Mouse (Mus musculus): ENCODE results near the gene Hdac4.

Gene Hdac4

DNA sequence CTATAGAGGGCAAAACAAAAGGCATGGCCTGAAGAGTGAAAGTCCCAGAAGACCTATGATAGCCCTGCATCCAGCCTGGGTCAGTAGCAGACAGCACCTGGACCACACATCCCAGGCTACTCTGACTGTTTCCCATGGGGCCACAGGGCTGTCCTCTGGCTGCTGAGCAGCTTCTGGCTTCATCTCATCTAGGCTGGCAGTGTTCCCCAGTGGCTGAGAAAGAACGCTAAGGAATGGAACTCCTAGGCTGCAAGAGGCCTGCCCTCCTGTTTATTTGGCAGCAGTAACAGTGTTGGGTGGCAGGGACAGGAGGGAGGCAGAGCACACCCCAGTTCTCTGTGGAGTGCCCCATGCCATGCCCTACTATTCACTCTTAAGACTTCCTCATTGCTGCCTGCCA is 228.5 kb downstream of the Hdac4 start:
- no peak for DNase-seq (ENCODE audit: low spot score in 2 of 2)

DNA sequence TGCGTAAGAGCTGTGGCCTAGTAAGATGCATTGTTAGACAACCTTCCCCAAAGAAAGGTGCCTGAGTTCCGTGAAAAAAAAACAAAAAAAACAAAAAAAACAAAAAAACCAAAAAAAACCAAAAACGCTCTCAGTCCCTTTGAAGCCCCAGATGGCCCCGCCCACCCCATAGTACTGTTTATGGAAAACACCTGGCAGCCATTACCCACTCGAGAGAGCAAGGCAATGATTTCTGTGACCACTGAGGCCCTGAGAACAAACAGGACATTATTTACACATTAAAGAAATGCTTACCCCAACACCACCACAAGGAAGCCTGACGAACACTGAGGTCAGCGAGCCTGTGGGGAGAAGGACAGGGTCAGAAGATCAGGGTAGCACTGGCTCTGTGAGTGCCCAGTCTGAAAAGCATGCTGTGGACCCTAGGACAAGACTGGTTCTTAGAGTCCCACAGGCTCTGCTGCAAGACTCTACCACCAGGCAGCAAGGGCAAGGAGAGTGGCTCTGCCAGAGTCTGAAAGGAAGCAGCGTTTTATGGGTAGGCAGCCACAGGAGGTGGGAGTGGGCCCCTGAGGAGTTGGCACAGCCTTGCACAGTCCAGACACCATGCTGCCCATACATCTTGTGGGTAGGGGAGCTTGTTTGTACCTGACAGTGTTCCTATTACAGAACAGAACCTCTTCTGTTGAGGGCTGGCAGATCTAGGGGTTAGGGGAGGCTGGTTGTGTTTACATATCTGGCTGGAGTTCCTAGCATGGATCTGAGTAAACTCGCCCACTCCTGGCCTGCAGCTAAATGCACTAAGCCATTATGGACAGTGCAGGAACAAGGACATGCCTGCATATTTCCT is 230.8 kb downstream of the Hdac4 start:
- DNase-seq (ENCODE audit: low spot score in 2 of 2) = no peak

DNA sequence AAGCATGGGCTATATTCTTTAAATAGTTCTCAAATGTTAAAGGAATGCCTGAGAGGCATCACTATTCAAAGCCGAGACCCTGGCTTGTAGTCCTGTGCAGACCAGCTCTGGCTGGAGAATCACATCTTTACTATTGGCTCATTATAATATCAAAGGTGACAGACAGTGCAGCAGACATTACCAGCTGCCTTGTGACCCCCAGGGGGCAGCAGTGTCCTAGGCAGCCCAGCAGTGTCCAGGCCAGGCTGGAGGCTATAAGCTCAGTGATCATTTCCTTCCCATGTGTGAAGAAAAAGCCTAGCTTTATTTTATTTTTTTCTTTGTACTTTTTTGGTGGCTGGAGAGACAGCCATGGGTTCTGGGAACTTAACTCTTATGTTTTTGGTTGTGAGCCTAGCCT is 233.2 kb downstream of the Hdac4 start:
- DNase-seq (ENCODE audit: low spot score in 2 of 2) = peak; percentile 41 to 59

DNA sequence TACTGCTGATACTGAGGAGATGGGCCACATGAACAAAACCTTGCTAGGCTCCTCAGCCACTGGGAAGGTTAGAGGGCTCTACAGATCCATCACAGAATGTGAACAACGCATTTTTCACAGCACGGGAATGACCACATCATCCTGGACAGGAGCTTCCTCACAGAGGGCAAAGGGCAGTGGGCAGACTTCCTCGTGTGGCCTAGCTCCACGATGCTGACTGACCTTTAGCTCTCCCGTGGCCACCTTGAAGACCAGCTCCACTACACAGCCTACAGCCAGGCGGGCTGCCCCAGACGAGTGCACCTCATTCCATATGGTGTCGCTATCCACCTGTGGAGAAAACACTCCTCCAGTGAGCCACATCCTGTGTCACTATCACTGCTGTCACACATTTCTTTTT is 234.3 kb downstream of the Hdac4 start:
- no peak for DNase-seq (ENCODE audit: low spot score in 2 of 2)

DNA sequence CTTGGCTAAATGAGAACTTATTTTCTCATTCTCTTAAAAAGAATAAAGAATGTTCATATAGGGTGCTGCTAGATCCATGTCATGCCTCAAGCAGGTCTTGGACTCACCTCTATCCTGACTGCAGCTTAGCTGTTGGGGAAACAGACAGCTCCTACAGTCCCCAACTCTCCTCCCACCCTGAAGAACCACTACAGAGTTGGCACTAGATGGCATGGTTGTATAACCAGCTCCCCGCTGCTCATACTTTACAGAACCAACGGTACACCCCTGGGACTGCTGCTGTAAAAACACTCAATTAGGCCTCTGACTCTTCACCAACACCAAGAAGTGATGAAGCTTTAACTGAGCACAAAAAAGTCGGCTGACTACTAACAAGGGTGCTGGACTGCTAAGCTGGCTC is 235.6 kb downstream of the Hdac4 start:
- DNase-seq (ENCODE audit: low spot score in 2 of 2) = no peak

DNA sequence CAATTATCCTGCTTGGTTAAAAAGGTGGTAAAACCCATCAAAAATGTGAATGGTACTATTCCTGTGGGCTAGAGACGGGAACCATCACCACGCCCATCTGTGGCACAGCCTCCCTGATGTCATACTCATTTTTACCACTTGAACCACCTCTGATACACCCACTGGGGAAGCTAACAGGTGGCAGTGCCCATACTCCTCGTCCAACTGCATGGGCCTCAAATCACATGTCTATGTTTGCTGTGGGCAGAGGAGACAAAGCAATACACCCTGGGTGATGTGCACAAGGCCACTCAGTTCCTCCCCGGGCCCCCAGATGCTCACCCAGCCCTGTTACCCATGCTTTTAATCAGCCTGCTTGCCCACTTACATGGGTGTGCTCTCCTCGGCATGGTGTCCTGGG is 236.5 kb downstream of the Hdac4 start:
- no peak for DNase-seq (ENCODE audit: low spot score in 2 of 2)

DNA sequence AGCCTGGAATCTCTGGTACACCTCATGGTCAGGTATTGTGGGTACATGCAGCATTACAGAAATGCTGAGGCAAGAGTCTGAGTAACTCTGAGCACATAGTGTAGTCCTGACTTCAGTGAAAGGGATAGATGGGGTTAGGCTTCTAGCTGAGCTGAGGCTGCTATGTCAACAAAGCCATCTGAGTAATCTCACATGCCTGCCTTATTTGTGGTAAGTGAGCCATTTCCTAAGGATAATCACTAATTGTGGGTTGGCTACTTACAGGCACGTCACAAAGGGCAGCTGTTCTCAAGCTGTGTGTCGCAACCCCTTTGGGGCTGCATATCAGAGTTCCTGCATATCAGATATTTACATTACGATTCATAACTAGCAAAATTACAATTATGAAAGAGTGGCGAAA is 239.3 kb downstream of the Hdac4 start:
- no peak for DNase-seq (ENCODE audit: low spot score in 2 of 2)

DNA sequence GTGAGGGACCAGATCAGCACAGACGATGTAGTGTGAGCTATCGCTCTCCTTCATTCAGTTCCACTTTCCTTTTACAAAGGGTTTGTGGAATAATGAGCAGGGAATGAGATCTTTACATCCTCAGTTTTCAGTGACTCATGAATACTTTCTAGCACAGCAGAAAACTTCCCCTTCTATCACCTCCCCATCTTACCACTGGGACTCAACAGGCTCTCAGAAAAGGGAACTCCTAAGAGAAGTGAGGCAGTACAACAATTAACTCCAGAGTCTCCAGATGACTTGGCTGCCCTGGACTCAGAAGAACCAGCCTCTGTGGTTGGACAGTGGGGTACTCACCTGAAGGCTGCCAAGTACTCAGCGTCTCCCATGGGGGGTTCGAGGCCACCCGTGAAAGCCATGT is 240.5 kb downstream of the Hdac4 start:
- DNase-seq (ENCODE audit: low spot score in 2 of 2) = no peak

DNA sequence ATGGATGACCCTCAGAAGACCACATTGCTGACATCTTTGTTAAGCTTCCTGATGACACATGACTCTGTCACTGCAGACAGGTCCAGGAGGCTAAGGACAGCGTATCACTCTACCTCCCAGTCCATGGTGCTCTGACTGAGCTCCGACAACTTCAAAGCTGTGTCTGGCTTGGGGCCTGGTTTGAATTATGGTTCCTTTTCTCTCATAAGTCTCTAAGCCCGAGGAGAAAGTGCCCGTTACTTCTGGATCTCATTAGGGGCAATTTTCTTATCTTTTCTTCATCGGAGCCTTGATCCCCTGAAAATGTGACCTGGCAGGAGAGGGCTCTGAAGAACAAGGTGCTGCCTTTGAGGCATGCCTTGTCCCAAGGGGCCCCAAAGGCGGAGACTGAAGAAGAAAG is 242.6 kb downstream of the Hdac4 start:
- DNase-seq (ENCODE audit: low spot score in 2 of 2) = no peak

DNA sequence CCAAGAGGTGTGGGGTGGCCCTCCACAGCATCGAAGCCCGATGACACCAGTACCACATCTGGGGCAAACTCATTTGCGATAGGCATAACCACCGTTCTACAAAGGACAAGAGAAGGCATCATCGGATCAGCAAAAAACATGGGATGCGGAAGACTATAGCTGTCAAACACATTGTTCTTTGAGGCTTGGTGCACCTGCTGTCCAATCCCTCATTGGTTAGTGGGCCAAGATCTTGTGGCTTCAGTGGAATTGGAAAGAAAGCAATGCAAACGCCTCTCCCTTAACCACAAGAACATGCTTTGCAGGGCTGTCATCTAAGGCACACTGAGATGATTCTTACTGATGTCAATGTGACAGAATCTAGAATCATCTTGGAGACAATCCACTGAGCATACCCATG is 248.1 kb downstream of the Hdac4 start:
- DNase-seq (ENCODE audit: low spot score in 2 of 2) = no peak

DNA sequence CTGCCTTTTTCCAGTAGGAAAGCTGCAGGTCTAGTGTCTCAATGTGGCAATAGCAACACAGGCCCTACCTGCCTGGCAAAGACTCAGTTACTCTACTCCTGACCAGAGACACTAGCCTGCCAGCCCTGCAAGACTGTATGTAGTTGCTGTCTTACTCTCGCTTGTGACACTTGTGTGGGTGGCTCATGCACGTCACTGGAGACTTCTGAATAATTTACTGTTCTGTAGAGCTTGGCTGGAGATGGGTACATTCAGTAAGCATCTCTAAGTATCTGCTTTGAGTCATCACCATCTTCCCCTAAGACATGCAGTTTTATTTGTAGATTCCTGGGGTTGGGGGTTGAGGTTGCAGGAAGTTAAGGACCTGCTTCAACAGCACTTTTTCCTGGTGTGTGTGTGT is 252.9 kb downstream of the Hdac4 start:
- DNase-seq (ENCODE audit: low spot score in 2 of 2) = no peak

DNA sequence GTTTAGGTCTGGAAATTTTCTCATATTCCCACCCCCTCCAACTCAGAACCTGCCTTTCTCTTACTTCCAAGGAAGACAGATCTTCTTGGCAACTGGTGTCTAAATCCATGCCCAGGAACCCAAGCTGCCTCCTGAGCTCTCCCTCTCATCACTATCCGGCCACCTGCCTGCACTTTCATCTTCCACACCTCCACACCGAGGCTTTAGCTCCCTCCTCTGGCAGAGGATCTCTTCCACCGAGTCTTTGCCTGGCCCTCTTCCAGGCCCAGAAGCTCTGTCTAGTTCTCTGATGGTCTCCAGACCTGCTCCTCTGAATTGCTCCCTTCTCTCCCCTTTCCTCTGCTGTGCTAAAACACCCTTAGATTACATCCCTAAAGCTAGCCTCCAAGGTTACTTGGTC is 253.5 kb downstream of the Hdac4 start:
- DNase-seq (ENCODE audit: low spot score in 2 of 2) = no peak

DNA sequence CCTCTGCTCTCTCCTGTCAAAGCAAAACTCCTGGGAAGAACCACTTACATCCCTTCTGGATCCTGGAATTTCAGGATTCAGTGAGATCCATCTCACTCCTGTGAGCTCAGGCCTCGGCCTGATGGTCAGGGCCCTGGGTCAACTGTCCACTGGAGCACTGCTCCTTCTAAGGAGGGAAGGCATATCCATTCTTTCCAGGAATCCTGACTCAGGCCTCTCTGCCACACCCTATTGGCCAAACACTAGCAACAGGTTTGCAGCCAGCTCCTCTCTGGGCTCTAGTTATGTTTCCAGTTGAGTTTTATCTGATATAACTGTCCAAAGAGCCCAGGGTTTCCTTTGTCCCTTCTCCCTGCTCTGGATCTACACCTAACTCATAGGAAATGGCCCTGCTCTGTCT is 254.4 kb downstream of the Hdac4 start:
- no peak for DNase-seq (ENCODE audit: low spot score in 2 of 2)

DNA sequence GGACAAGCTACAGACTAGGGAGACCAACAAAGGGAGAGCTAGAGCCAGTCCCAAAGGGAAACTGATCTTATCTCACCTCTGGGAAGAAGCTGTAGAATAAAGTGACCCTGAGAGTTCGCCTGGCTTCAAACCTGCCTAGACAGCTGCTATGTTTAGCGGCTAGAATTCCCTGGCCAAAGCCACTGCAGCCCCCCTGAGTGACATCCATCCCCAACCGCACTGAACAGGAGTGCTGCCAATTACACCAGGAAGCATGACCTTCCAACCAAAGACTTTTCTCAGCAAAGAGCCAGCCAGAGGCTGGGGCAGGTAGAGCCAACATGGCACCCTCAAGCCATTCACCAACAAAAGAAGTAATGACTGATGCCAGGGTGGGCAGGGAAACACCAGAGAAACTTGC is 260.3 kb downstream of the Hdac4 start:
- no peak for DNase-seq (ENCODE audit: low spot score in 2 of 2)

DNA sequence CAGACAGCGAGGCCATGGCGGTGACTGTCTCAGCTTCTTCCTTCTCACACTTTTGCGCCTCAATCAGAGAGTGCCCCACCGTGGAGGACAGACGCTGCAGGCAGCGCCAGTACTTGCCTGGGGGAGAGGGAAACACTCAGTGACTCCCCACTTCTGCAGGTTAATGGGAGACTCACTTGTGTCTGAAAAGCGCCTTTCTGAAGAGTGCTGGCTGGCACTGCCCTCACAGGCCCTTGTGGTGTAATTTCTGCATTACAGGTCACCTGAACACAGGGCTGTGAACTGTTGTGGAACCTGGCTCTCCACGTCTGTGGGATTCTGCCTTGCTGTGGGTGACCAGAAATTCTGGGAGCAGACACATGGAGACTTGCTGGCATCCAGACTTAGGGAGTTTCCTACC is 261.8 kb downstream of the Hdac4 start:
- no peak for DNase-seq (ENCODE audit: low spot score in 2 of 2)

DNA sequence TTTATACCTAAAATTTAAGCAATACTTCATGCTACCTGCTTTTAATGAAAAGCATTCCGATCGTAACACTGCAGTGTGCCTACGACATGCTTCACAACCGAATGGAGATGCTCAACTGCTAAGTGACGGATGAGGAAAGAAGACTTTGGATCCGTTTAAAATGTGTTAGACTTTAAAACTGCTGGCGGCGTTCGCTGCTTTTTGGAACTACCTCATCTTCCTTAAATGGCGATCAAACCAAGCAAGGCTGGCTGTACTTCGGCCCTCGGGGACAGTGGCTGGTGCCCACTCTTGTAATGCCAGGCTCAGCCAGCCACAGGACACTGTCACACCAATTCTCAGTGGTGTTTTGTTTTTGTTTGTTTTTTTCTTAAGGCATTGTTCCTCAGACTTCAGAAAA is 263.3 kb downstream of the Hdac4 start:
- DNase-seq (ENCODE audit: low spot score in 2 of 2) = no peak

DNA sequence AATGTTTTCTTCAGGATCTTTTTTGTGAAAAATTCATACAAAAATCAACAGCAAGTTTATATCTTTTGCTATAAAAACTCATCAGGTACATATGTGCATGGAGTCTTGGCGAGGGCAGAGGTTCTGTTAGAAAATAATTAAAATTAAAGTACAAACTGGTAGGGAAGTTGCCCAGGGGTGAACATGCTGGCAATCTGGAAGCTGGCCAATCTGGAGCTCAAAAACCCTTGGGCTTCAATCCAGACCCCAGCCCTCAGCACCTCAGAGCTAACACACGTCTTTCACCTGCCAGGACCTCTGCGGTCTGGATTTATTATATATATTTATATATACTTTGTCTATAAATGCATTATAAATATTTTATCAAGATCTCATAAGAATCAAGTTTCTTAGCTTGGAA is 263.7 kb downstream of the Hdac4 start:
- peak in 1 of 2 experiments; percentile 36 for DNase-seq (ENCODE audit: low spot score in 2 of 2)

DNA sequence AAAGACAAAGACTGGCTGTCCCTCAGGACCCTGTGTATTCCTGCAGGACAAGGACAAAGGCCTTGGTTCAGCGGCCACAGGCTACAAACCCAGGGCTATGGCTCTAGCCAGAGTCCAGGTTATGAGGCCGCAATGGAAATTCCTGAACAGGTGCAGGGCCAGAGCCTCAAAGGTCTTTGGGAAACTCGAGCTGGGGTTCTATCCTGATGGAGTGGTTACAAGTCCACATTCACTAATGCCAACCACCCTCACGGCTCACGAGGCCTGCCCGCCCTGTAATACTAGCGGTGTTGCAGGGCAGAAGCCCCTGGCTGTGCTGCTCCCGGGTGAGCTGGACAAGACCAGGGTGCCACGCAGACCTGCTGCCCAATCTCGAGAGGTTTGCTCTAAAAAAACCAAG is 264.3 kb downstream of the Hdac4 start:
- no peak for DNase-seq (ENCODE audit: low spot score in 2 of 2)

DNA sequence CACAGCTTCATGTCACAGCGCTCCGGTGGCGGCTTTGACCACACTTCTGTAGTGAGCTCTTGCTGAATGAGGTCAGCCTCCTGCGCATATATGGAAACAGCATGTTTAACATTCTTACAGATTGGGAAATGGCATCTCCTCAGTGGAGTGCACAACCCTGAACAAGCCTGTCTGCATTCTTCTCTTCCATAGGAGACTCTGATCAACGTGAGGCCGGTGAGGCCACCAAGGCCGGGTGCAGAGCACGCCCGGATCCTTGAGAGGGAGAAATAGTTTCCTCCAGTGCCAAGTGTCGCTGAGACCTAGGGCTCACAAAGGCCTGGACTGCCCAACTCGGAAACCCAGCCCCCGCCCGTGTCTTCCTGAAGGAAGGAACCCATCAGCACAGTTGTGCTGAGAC is 266.4 kb downstream of the Hdac4 start:
- no peak for DNase-seq (ENCODE audit: low spot score in 2 of 2)

DNA sequence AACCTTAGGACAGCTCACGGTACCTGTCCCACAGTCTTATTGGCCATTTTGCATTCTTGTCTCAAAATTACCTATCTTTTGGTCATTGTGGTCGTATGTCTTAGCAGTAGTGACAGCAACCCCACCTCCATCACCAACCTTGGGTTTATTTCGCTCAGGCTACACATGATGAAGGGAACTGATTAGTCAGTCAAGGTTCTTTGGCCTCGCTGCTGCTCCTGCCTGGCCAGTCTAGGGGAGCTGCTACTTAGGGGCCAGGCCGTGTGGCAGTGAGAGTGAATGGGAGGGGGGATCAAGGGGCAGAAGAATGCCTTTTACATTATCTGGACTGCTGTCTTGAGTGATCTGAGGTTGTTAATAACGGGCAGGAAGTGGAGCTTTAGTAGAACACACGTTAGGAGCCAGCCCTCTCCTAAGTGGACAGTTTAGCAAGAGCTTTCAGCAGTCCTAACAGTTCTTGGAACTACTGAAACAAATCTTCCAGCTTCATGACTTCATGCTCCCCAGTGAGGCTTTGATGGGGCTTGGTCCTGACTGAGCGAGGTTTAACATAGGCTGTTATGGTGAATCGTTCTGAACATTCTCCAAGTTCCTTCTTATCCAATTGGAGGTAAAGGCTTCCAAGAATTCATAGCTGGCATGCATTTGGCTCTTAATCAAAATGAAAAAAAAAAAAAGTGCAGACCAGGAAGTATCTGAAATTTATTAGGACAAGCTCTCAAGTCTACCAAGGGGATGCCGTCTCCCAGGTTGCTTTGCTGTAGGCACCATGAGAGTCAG is 267.8 kb downstream of the Hdac4 start:
- no peak for DNase-seq (ENCODE audit: low spot score in 2 of 2)

DNA sequence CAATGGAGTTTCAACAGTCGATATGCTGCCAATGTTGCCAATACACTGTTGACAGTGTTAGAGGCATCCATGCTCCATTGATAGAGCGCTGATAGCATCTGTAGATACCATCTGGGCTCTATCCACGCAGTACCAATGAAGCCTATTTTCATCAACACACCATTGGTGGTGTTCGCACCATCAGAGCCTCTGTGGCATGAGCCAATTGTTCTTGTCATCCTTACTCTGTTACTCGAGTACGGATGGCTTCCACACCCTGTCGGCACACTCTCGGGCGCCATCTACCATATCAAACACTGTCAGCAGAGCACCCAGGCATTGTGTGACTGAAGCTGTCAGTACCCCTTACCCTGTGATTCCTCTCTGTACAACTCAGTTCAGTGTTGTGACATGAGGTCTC is 271.9 kb downstream of the Hdac4 start:
- no peak for DNase-seq (ENCODE audit: low spot score in 2 of 2)

DNA sequence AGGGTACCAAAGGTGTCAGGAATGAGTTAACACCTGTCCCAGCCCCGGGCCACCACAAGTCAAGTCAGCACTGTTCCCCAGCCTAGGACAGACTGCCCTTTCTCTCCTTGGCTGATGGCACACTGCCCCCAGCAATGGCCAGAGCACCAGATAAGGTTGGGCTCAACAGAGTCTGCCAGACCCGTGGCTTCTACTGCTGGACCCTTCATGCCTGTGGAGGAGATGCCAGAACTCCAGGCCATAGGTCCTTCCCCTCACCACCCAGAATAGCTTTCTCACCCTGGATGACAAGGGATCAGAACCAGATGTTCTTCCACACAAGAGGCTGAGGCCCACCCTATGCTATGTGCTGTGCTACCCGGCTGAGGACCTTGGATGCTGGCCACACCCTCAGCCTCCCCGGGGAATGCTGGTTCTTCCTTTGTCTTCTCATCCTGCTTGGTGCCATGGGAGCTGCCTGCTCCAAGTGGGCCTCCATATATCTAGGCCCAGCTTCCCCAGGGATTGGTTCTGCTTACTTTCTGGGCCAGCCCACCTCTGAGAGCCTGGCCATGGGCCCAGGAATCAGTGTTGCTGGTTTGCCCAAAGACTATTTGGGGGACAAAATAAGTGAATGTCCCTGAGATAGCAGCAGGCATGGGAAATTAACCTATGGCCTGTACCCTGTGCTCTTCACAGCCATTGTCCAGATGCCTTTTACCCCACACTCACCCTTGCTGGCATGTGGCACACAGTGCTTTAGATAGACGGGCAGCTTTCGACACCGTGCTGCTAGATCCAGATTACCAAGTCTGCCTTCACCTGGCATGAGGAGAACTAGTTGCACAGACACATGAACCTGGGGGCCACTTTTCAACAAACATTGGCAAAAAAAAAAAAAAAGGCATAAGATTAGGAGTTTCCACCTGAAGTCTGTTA is 273.0 kb downstream of the Hdac4 start:
- DNase-seq (ENCODE audit: low spot score in 2 of 2) = no peak
